9 mouse cellular contexts compared by ENCODE assay signal in genomic region chr10:86976001-86976726, GRCm38 (mm10). TPM values are rescaled to one million over a fixed set of nuclear protein-coding genes. Genes with fewer than 3 reads are reported as not detected.
DNase-seq lines count a peak whose midpoint lies in the region; ATAC-seq and TF ChIP-seq lines count a peak whose summit lies in the region.
"Had no signal": no experiment of that assay in that cellular context is flagged by ENCODE, and none has a peak within 500 bp of the region (broad histone marks: within the 10 kb centered on the region; RNA-seq: fewer than 3 reads in every experiment).

No protein-coding gene starts in this region.

- intact Hi-C loops in heart, adult 2 months (cut with DNase I): loop anchor here (10.0 kb wide), 1 partner anchor 201 kb away; the partner anchor contains the start of gene Nt5dc3

- no peak for TF ChIP-seq EP300 in heart, adult 2 months (IDR thresholded peaks at IDR 0.05; ENCODE audit: insufficient read depth, low read depth, low read length)

- no peaks in the 10 kb centered on the region for H3K36me3 ChIP-seq in heart, adult 2 months (ENCODE audit: control insufficient read depth, insufficient read depth, low read length)
- H3K36me3 ChIP-seq: hindbrain, embryonic 15.5 days had no signal

- H3K79me2 ChIP-seq in heart, adult 2 months (replicated peaks; ENCODE audit: control insufficient read depth, insufficient read depth, low read length): no peaks in the 10 kb centered on the region

- in situ Hi-C loops in Patski (cut with MboI; ENCODE audit: low pct_unique_long_range_greater_than_20kb): no loop called here

- H3K27ac ChIP-seq in heart, adult 2 months: no peak overlapping the region
- H3K27ac ChIP-seq: hindbrain, embryonic 15.5 days had no signal

- H3K4me3 ChIP-seq in heart, adult 2 months: no peak overlapping the region
- H3K4me3 ChIP-seq in lung, adult 2 months (replicated peaks; ENCODE audit: extremely low read depth, low read depth, low read length): no peak overlapping the region
- H3K4me3 ChIP-seq: hindbrain, embryonic 15.5 days had no signal

- CTCF ChIA-PET in Patski (lab: Charles Lee): interaction anchor here (0.7 to 1.4 kb wide), 7 partner anchors 12 to 108 kb away, joined by 3 to 4 read pairs (median 3); no protein-coding TSS in a partner anchor

- no peak overlapping the region for H3K9ac ChIP-seq in heart, adult 2 months (ENCODE audit: low read depth, low read length)
- H3K9ac ChIP-seq: hindbrain, embryonic 15.5 days had no signal

- no peaks in the 10 kb centered on the region for H3K4me1 ChIP-seq in heart, adult 2 months (ENCODE audit: control insufficient read depth, insufficient read depth, low read length)
- no peaks in the 10 kb centered on the region for H3K4me1 ChIP-seq in lung, adult 2 months (ENCODE audit: control insufficient read depth, insufficient read depth, low read length)

- POLR2A ChIA-PET in Patski (lab: Charles Lee): no interaction called here

- H3K27me3 ChIP-seq in heart, adult 2 months (ENCODE audit: control insufficient read depth, insufficient read depth, low read length): no peaks in the 10 kb centered on the region
- no peaks in the 10 kb centered on the region for H3K27me3 ChIP-seq in Patski
- H3K27me3 ChIP-seq: hindbrain, embryonic 15.5 days had no signal

- no peak for TF ChIP-seq POLR2A in heart, adult 2 months (IDR thresholded peaks at IDR 0.05; ENCODE audit: insufficient read depth, low read depth, low read length)
- no peak for TF ChIP-seq POLR2A in lung, adult 2 months (IDR thresholded peaks at IDR 0.05; ENCODE audit: borderline replicate concordance, extremely low read depth, low read depth, low read length)

- no peak for ATAC-seq in Patski
- no peak for ATAC-seq in megakaryocyte progenitor cell, adult 5-6 weeks (replicated peaks; ENCODE audit: poor library complexity)

- DNase-seq in heart, adult 2 months: no peak
- DNase-seq in heart, adult 8-10 months (ENCODE audit: low spot score): no peak
- DNase-seq in 3134 (ENCODE audit: extremely low read depth, insufficient read length, low spot score) (peak; percentile 55), Patski (ENCODE audit: low read depth, low spot score) (no peak)
- DNase-seq in gastrocnemius, postnatal 25 days: peak; percentile 50
- DNase-seq in lung, adult 2 months: peak; percentile 17
- no peak for DNase-seq in urinary bladder, adult 18-20 months (ENCODE audit: low spot score in 2 of 2)

- TF ChIP-seq CTCF in heart, adult 2 months (IDR thresholded peaks at IDR 0.05): peak; percentile 62
- TF ChIP-seq CTCF in Patski (IDR thresholded peaks at IDR 0.05): peak; percentile 74
- TF ChIP-seq CTCF in lung, adult 2 months (IDR thresholded peaks at IDR 0.05; ENCODE audit: insufficient read depth, low read length): no peak

- WGBS in heart, adult 2 months: 70% methylated on average over 5 of the region's 5 CpGs
- 85% methylated on average over 5 of the region's 5 CpGs for WGBS in lung, adult 2 months

RNA-seq across cellular contexts. Expression of gene Stab2, which starts 31.7 kb away (rescaled TPM):
- under 1 TPM; 0.23 to 0.29 TPM for total RNA-seq in heart, adult 2 months (2021)
- 0.29 and 0.53 TPM in 2 replicates for polyA plus RNA-seq in heart, adult 2 months (2012; rRNA removed)
- total RNA-seq in heart, adult 8-10 months (2022): under 1 TPM; 0.23 to 0.59 (median 0.35) TPM
- 0.19 TPM for polyA plus RNA-seq in Patski (2021)
- total RNA-seq in gastrocnemius, postnatal 25 days (2021): 1 to 10 TPM in 1 of 2 experiments, under 1 TPM in 1; 0.78 to 1.3 TPM
- polyA plus RNA-seq in lung, adult 2 months (2012; rRNA removed): 0.88 and 0.93 TPM in 2 replicates
- total RNA-seq in megakaryocyte progenitor cell, adult 5-6 weeks (2015): not detected in 2 replicates
- total RNA-seq in megakaryocyte progenitor cell, adult 5-6 weeks (2017): 0.41 TPM in 1 of 2 replicates, not detected in the other

Comparison
In these comparisons a context has a peak if more than half of its experiments do, and no peak if none do; other contexts are left out.
1. DNase-seq: peak in 3134 (single experiment), gastrocnemius, postnatal 25 days (single experiment) and lung, adult 2 months (single experiment); none in heart, adult 2 months (0 of 2), heart, adult 8-10 months (single experiment), Patski (single experiment) and urinary bladder, adult 18-20 months (0 of 2).